Mouse (Mus musculus) ZHBTc4 (cell line): ENCODE results near the gene Cntn5.

Experiments
- DNase-seq: peaks from one replicate; pipeline ENCODE4 v3.0.0-alpha.2; 2011; ENCODE audit warnings: low read depth, low spot score

Cntn5 gene

DNA sequence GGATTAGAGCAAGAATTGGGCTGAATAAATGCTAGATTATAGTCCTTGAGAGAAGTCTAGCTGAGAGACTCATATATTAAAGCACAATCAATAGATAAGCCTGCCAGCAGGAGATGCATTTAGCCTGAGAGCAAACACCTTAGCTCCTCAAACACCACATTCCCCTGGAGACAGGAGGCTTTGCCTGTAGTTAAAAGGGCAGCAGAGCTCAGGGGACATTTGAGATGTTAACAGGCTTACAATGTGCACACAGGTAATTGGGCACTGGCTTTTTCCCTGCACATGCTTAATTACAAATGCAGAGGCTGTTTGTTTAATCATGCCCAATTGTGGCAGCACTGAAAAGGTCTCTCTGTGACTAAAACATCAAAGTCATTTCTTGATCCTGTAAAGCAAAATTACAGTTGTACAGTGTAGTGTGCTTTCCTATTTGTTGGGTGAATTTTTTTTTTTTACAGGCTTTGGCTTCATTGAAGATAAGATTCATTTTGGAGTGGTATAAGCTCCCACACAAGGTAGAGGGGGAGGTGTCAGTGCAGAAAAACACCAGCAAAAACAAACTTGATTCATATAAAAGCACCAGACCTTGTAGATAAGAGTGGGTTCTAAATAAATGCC is 457.2 kb downstream of the Cntn5 start:
- no peak for DNase-seq

DNA sequence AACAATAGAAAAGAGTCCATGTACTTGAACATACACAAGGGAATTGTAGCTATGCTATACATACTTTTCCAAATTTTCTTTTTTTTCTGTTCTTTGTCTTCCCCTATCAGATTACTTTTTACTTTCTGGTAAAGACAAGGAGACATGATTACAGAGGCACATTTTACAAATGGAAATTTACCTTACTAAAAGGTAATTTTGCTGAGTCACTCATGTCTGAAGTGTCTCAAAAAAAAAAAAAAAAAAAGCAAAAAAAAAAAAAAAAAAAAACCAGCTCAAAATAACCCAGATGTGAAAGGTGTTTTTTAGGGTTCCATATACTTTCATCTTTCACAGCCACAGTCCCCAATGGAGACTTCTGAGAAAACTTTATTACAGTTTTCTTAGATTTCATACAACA is 492.5 kb downstream of the Cntn5 start:
- DNase-seq = no peak

DNA sequence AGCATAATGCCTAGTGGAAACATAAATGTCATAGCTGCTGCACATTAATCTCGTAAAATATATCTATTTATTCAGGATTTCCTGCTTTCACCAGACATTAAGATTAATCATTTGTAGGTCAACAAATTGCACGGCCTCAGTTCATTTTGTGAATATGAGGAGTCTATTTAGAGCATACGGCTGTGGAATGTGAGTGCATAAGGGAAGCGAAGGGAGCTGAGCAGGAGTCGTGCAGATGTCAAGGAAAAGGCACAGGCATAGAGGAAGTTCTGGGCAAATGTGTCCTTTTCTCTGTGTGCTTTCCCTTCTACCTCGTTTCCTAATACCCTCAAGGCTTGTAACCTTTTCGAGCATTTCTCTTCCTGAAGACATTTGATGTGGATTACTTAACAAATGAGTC is 504.5 kb downstream of the Cntn5 start:
- no peak for DNase-seq

DNA sequence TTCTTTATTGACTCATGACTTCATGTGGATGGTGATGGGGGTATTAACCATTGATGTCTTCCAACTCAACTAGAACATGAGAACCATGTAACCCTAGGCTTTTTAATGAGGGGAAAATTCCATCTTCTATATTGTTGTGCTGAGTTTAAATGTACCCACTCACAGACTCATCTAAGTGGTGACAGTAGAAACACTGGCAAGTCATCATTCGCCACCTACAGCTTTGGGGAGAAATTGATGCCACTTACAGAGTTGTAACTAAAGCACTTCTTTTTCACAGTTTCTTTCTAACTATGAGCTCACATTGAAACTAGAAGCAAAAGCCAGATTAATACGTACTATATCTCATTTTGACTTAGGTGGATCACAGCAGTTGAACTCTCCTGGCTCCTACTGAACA is 514.7 kb downstream of the Cntn5 start:
- DNase-seq = no peak

DNA sequence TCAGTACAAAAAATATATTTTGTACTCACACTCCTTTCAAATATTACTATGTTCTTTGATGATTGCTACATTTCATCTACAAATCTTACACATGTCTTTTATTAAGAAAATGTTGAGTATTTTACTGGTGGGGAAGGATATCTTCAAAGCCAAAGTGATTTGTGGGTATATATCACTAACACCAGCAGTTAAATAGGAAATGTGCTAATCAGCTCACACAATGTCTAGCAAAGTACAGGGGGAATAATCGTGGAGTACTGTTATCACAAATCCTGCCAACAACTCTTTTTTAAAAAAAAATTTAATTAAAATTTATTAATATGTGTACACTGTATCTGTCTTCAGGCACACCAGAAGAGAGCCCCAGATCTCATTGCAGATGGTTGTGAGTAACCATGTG is 520.1 kb downstream of the Cntn5 start:
- DNase-seq = no peak

DNA sequence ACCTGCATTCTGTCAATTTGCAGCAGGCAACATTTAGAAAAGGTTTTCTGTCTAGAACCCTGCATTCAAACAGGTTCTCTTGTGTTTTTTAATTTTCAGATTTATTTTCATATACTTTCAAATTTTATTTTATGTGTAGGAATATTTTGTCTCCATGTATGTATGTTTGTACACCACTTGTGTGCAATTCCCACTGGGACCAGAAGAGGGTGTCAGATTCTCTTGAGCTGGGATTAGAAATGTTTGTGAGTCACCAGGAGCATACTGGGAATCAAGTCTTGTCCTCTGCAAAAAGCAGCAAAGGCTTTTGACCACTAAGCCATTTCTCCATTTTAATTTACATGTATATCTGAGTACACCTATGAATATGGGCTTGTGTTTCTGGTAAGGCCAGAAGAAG is 521.4 kb downstream of the Cntn5 start:
- DNase-seq = peak; percentile 61

GRCm38 (mm10) chr9:10381701-10382100 is 522.9 kb downstream of the Cntn5 start:
- DNase-seq = no peak

GRCm38 (mm10) chr9:10376261-10376660 is 528.3 kb downstream of the Cntn5 start:
- peak; percentile 3 for DNase-seq

GRCm38 (mm10) chr9:10368971-10369370 is 535.6 kb downstream of the Cntn5 start:
- DNase-seq = no peak

DNA sequence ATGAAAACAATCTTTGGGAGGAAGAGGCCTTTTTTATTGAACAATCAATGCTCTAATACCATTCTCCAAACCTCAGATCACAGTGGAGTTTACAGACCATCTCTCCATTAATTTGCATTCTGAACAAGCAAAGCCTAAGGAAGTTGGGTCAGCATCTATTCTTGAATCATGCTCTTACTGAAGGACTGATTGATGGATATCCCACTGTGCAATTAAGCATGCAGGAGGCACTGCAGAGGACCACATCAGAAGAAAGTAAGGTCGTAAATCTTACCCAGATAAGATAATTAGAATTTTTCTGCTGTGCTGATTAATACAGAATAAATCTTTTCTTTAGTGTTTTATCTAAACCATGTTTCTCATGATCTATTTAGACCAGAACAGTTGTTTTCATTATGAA is 536.2 kb downstream of the Cntn5 start:
- DNase-seq = no peak

- DNase-seq = no peak
These were observed 538.2 kb downstream of the Cntn5 start for GRCm38 (mm10) chr9:10366246-10366955.

GRCm38 (mm10) chr9:10350909-10351655 is 553.5 kb downstream of the Cntn5 start:
- no peak for DNase-seq

DNA sequence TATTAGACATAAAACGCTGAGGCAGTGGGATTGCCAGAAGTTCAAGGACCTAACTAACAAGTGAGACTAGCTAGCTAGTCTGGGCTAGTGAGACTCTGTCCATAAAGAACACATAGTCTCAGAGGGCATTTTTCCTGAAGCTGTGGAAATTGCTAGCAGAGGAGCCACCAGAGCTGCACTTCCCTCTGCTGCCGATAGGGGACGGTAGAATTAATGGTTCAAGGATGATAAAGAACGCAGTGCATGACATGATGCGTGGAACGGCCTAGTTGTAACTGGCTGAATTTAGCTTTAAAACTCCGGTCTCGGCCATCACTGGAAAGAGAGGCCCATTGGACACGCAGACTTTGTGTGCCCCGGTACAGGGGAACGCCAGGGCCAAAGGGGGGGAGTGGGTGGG is 555.8 kb downstream of the Cntn5 start:
- peak; percentile 70 for DNase-seq

DNA sequence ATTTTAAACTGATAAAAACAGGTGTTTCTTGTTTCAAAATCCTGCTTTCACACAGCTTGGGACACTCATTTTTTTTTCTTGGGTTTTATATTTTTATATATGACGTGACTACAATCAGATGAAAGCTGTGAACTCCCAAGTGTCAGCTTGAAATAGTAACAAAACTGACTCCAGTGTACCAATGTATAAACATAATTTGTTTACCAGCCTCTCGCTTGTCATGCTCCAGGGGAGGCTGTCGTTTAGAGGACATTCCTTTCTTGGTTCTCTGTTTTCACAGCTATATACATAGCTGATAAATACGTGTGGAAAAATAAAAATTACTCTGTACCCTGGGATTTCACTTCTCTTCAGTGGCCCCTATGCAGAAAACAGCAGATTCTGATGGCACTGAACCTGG is 556.4 kb downstream of the Cntn5 start:
- no peak for DNase-seq

- no peak for DNase-seq
These were observed 563.8 kb downstream of the Cntn5 start for GRCm38 (mm10) chr9:10340751-10341150.

- DNase-seq = peak; percentile 91
These were observed 564.9 kb downstream of the Cntn5 start for GRCm38 (mm10) chr9:10339716-10340115.

- peak; percentile 68 for DNase-seq
These were observed 579.7 kb downstream of the Cntn5 start for GRCm38 (mm10) chr9:10324697-10325368.

GRCm38 (mm10) chr9:10269342-10269741 is 635.2 kb downstream of the Cntn5 start:
- DNase-seq = peak; percentile 49

- no peak for DNase-seq
These were observed 635.7 kb downstream of the Cntn5 start for GRCm38 (mm10) chr9:10268836-10269235.

GRCm38 (mm10) chr9:10265616-10266015 is 639.0 kb downstream of the Cntn5 start:
- DNase-seq = peak; percentile 55

GRCm38 (mm10) chr9:10233364-10233763 is 671.2 kb downstream of the Cntn5 start:
- DNase-seq = no peak

GRCm38 (mm10) chr9:10232066-10232465 is 672.5 kb downstream of the Cntn5 start:
- no peak for DNase-seq
